Mouse (Mus musculus): ENCODE measurements at regions not wholly inside any gene's neighbourhood (a gene's known extent, or its start where the extent isn't known, plus 50 kb on each side); places are given as distances from the start of the nearest gene placed in this dataset.

GRCm38 (mm10) chr2:147560426-147561155 is 198.9 kb downstream of the Pax1 start:
- no peak for TF ChIP-seq HCFC1 (IDR thresholded peaks at IDR 0.05; ENCODE audit: borderline replicate concordance, insufficient read depth, low read length)
- no peak for TF ChIP-seq CHD2 (IDR thresholded peaks at IDR 0.05; ENCODE audit: low read depth, low read length)
- TF ChIP-seq MAFK (IDR thresholded peaks at IDR 0.05; ENCODE audit: insufficient read depth, low read depth, low read length): no peak
